Mouse (Mus musculus): Measurements from ENCODE around the gene Myo10.

- TF ChIP-seq CTCF (IDR thresholded peaks at IDR 0.05; ENCODE audit: low read depth), result no peak
- no peak for TF ChIP-seq EP300 (IDR thresholded peaks at IDR 0.05; ENCODE audit: low read depth)
Measured at GRCm38 (mm10) chr15:25814535-25814934, 192.2 kb downstream of the Myo10 start.
